Mouse (Mus musculus): ENCODE data around the gene Epha4. TPM values are rescaled to one million over a fixed set of nuclear protein-coding genes. Genes with fewer than 3 reads are reported as not detected.
A peak's percentile ranks its signal among the peaks of the same experiment; 100 is the strongest.

The Epha4 gene
- total and polyA plus RNA-seq, 3 experiments, result 3.9 to 26.0 (median 13.0) TPM

DNA sequence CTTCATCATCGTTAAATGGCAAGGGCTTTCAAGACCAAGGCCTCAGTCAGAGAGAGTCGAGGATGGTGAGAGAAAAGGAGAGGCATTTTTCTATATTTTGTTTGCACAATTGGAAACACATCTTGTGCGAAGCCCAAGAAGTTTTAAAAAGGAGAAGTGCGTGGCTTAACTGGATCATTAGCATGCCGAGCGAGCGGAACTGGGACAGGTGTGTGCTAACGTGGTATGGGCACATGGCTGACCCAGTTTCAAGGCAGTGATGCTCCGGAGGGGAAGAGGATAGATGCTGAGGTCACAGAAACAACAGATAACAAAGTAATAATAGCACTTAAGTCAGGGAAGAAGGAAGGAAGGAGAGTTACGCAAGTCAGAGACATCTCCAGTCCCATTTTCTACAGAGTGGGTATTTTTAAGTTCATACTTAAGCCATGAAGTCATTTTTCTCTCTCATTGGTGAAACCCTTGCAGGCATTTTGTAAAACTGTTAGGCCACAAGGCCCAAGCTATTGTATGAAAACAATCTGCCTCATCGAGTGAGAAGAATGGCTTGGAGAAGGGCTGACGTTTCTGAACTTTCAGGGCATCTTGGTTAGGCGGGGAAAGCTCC is 26.9 kb downstream of the Epha4 start (continued):
- TF ChIP-seq NELFE (IDR thresholded peaks at IDR 0.05; ENCODE audit: low read depth, low read length) (no peak), UBTF (IDR thresholded peaks at IDR 0.05; ENCODE audit: low read depth, low read length) (no peak), MEF2A (IDR thresholded peaks at IDR 0.05; ENCODE audit: borderline replicate concordance, low read depth, low read length) (peak; percentile 66; the same call in 1 of the 2 replicates)

DNA sequence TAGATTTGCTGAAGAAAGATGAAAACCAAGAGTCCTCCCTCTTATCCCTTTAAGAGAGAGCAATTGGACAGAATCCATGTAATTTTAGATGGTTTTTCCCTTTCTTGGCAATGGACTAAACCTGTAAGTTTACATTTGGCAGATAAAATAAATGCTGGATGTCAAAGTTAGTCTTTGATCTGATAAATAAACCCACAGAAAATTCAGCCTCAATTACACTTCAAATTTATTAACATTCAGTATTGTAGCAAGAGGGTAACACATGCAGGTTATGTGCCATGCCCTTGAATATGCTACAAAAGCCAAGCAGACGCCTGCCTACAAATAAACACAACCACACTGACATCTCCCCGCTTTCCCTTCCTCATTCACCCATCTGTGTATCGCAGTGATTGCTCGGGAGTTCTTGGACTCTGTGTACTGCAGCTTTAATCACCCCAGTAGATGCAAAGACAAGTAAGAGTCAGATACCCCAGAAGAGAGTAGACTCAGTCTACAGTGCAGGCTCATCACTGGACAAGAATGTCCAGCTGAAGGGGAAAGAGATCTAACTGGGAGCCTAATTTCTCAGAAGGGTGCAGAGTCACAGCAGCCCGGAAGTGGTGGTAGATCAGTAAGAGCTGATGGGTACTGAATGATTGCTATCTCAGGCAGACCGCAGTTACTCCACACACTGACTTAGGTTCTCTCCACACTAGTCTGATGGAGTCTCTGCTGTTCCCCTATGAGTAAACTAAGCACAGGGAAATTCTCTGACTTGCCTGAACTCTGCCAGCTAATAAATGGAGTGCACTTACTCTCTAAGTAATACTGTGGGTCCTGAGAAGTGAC is 29.9 kb downstream of the Epha4 start:
- DNase-seq (ENCODE audit: extremely low read depth), result no peak
- no peak overlapping the region for H3K4me2 ChIP-seq (ENCODE audit: insufficient read depth, low read depth, poor library complexity, severe bottlenecking)
- no peak overlapping the region for H3K27ac ChIP-seq (ENCODE audit: insufficient read depth, low read depth)
- in situ Hi-C loops (cut with MboI; ENCODE audit: low pct_ligation_motif_present, low pct_unique_long_range_greater_than_20kb, low sequenced_read_pairs), result no loop called here
- no peaks in the 10 kb centered on the region for H3K27me3 ChIP-seq (replicated peaks)
- dilution Hi-C loops (cut with MboI; ENCODE audit: extremely low pct_ligation_motif_present, extremely low pct_unique_long_range_greater_than_20kb, low sequenced_read_pairs), result no loop called here
- H3K4me3 ChIP-seq (replicated peaks in 1 of 3; ENCODE audit: low read depth in 2 of 3, low read length in 2 of 3, poor library complexity in 1 of 3), result no peak overlapping the region
- peaks cover 12% of the 10 kb centered on the region for H3K79me2 ChIP-seq (replicated peaks; ENCODE audit: control insufficient read depth, extremely low read depth, insufficient read depth, poor library complexity, severe bottlenecking)
- peaks cover 5 to 44% of the 10 kb centered on the region in 2 experiments; a peak in 2 of 4 replicates for H3K4me1 ChIP-seq (ENCODE audit: control insufficient read depth in 1 of 2, insufficient read depth in 2 of 2)
- no peaks in the 10 kb centered on the region for H3K9me3 ChIP-seq (replicated peaks; ENCODE audit: low read length)
- no peak overlapping the region for H3K9ac ChIP-seq (ENCODE audit: insufficient read depth, low read depth)
- peaks cover 0 to 8% of the 10 kb centered on the region in 2 experiments for H3K36me3 ChIP-seq (replicated peaks in 1 of 2; ENCODE audit: control insufficient read depth in 1 of 2, insufficient read depth in 1 of 2, low read length in 1 of 2)
- no peak for TF ChIP-seq RCOR1 (conservative IDR thresholded peaks at IDR 0.05; ENCODE audit: low read depth, low read length)
- no peak for TF ChIP-seq ZNF384 (IDR thresholded peaks at IDR 0.05; ENCODE audit: low read depth, low read length)
- TF ChIP-seq MAX (IDR thresholded peaks at IDR 0.05; ENCODE audit: low read length), result no peak
- no peak for TF ChIP-seq ELF1 (IDR thresholded peaks at IDR 0.05; ENCODE audit: low read depth, low read length)
- TF ChIP-seq CHD2 (IDR thresholded peaks at IDR 0.05; ENCODE audit: low read length), result no peak
- no peak for TF ChIP-seq ZKSCAN1 (IDR thresholded peaks at IDR 0.05; ENCODE audit: borderline replicate concordance, low read depth, low read length)
- TF ChIP-seq CTCF (conservative IDR thresholded peaks at IDR 0.05 in 1 of 2, IDR thresholded peaks at IDR 0.05 in 1 of 2; ENCODE audit: low read depth in 2 of 2, low read length in 2 of 2), result no peak
- no peak for TF ChIP-seq EP300 (IDR thresholded peaks at IDR 0.05; ENCODE audit: low read length)
- no peak for TF ChIP-seq KAT2A (IDR thresholded peaks at IDR 0.05; ENCODE audit: insufficient replicate concordance, low read length)
- TF ChIP-seq E2F4 (IDR thresholded peaks at IDR 0.05; ENCODE audit: insufficient replicate concordance, low read depth, low read length), result no peak

DNA sequence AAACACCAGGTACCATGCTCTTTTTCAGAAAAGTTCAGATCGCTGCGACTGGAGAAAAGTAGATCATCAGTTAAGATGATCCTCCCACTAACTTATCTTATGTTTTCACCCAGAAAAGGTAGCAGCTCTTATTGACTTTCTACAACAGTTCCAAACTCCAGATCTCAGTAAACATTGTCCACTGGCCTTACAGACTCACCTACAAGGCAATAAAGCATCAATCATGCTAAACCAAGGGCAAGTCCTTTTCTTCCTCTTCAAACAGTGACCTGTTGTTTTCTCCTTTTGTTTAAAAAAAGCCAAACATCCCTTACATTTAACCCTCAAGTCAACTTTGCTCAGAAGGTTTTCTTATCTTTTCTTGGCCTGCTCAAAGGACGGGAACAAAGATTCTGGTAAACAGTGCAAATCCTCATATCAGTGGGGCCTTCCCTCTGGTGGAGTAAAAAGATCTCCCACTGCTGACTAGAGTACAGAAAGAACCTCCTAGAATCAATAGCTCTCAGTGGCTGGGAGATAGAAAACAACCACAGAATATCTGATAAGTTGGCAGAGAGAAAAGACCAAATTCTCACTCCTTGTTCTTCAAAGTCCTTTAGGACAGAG is 39.0 kb downstream of the Epha4 start:
- peaks cover 6% of the 10 kb centered on the region for H3K79me2 ChIP-seq (replicated peaks; ENCODE audit: control insufficient read depth, extremely low read depth, insufficient read depth, poor library complexity, severe bottlenecking)
- no peak for TF ChIP-seq GABPA (IDR thresholded peaks at IDR 0.05; ENCODE audit: insufficient replicate concordance, low read depth, low read length)
- TF ChIP-seq ELF1 (IDR thresholded peaks at IDR 0.05; ENCODE audit: low read depth, low read length), result no peak
- no peak for TF ChIP-seq ZNF384 (IDR thresholded peaks at IDR 0.05; ENCODE audit: low read depth, low read length)
- TF ChIP-seq MAZ (IDR thresholded peaks at IDR 0.05; ENCODE audit: low read depth, low read length), result no peak
- no peak for TF ChIP-seq MYC (IDR thresholded peaks at IDR 0.05; ENCODE audit: low read depth, low read length)
- in situ Hi-C loops (cut with MboI; ENCODE audit: low pct_ligation_motif_present, low pct_unique_long_range_greater_than_20kb, low sequenced_read_pairs) (no loop called here), dilution Hi-C loops (cut with MboI; ENCODE audit: extremely low pct_ligation_motif_present, extremely low pct_unique_long_range_greater_than_20kb, low sequenced_read_pairs) (no loop called here)
- no peak for DNase-seq (ENCODE audit: extremely low read depth)
- peaks cover 11 to 29% of the 10 kb centered on the region in 2 experiments for H3K4me1 ChIP-seq (ENCODE audit: control insufficient read depth in 1 of 2, insufficient read depth in 2 of 2)
- H3K4me3 ChIP-seq (replicated peaks in 1 of 3; ENCODE audit: low read depth in 2 of 3, low read length in 2 of 3, poor library complexity in 1 of 3), result no peak overlapping the region
- no peak overlapping the region for H3K27ac ChIP-seq (ENCODE audit: insufficient read depth, low read depth)
- no peaks in the 10 kb centered on the region for H3K9me3 ChIP-seq (replicated peaks; ENCODE audit: low read length)
- H3K9ac ChIP-seq (ENCODE audit: insufficient read depth, low read depth), result no peak overlapping the region
- peaks cover 0 to 4% of the 10 kb centered on the region in 2 experiments for H3K36me3 ChIP-seq (replicated peaks in 1 of 2; ENCODE audit: control insufficient read depth in 1 of 2, insufficient read depth in 1 of 2, low read length in 1 of 2)
- H3K27me3 ChIP-seq (replicated peaks), result no peaks in the 10 kb centered on the region
- H3K4me2 ChIP-seq (ENCODE audit: insufficient read depth, low read depth, poor library complexity, severe bottlenecking), result no peak overlapping the region
